Mouse (Mus musculus): ENCODE results near the gene Znrf4. TPM values are rescaled to one million over a fixed set of nuclear protein-coding genes. Genes with fewer than 3 reads are reported as not detected.

Gene Znrf4
- polyA plus RNA-seq, 1 experiment from 2014 or later = not detected

DNA sequence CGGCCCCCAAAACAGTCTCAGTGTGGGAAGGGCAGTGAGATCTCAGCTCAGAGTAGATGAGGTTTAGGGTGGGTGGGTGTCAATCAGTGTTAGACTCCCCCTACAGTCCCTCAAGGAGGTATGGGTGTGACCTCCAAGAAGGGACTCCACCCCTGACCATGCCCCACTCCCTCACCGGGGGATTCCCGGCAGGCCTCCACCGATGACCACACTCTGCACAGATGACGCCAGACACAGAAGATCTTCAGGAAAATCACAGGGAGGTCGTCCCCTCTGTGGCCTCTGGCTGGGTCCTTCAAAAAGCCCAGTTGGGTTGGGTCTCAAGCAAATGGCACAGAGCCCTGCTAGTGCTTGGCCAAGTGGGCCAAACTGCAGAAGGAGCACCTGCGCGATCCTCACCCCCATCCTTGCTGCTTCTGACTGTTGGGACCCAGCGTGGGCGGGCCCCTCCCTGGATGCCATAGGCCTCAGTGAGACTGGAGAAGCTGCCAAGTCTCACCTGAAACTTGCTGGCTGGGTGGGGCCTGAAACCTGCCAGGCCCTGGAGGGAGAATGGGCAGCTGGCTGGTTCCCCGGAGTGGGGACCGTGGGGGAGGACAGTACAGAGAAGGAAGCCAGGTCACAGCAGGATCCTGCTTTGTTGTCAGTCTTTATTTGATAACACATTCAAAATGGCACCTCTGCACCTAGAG lies 38.7 kb upstream of the Znrf4 start:
- Histone ChIP-seq H3K9me3 (ENCODE audit: control insufficient read depth, low read length) (no peaks in the 10 kb centered on the region), H3K27ac (ENCODE audit: low read depth, low read length) (peak overlapping the region; percentile 77), H3K9ac (replicated peaks; ENCODE audit: low read depth, low read length) (no peak overlapping the region), H3K4me3 (ENCODE audit: low read depth, low read length) (no peak overlapping the region), H3K36me3 (ENCODE audit: control insufficient read depth, insufficient read depth, low read length) (no peaks in the 10 kb centered on the region), H3K27me3 (ENCODE audit: control insufficient read depth, insufficient read depth, low read length) (no peaks in the 10 kb centered on the region), H3K4me1 (ENCODE audit: control insufficient read depth, insufficient read depth, low read length) (peaks cover 14% of the 10 kb centered on the region; the same call in 1 of the 2 replicates), H3K4me2 (ENCODE audit: low read depth, low read length) (no peak overlapping the region)
- no peak for ATAC-seq (ENCODE audit: low read depth)
- WGBS = 75% methylated on average over 12 of the region's 12 CpGs

DNA sequence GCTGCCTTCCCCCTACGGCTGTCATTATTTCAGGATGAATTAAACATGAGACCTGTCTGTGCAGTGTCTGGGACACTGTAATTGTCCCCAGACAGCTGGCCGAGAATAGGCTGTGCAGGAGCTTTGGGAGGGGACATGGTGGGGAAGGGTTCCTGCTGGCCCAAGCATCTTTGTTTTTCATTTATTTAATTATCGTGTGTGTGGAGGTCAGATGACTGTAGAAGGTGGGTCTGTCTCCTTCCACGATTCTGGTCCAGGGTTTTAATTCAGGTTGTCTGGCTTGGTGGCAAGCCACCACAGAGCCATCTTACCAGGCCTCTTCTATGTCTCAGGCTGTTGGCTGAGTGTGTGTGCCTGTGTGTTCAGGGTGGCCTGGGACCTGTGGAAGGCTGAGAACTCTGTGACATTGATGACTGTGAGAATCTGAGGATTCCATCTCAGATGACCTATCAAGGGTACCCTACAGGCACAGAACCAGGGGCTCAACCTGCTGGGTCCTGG lies 36.4 kb upstream of the Znrf4 start:
- no peak for ATAC-seq (ENCODE audit: low read depth)
- WGBS = 29% methylated on average over 4 of the region's 4 CpGs
- H3K9ac ChIP-seq (replicated peaks; ENCODE audit: low read depth, low read length) = no peak overlapping the region
- H3K9me3 ChIP-seq (ENCODE audit: control insufficient read depth, low read length) = no peaks in the 10 kb centered on the region
- H3K27ac ChIP-seq (ENCODE audit: low read depth, low read length) = no peak overlapping the region
- peaks cover 14% of the 10 kb centered on the region; the same call in 1 of the 2 replicates for H3K4me1 ChIP-seq (ENCODE audit: control insufficient read depth, insufficient read depth, low read length)
- no peaks in the 10 kb centered on the region for H3K36me3 ChIP-seq (ENCODE audit: control insufficient read depth, insufficient read depth, low read length)
- no peak overlapping the region for H3K4me2 ChIP-seq (ENCODE audit: low read depth, low read length)
- H3K27me3 ChIP-seq (ENCODE audit: control insufficient read depth, insufficient read depth, low read length) = no peaks in the 10 kb centered on the region
- no peak overlapping the region for H3K4me3 ChIP-seq (ENCODE audit: low read depth, low read length)

DNA sequence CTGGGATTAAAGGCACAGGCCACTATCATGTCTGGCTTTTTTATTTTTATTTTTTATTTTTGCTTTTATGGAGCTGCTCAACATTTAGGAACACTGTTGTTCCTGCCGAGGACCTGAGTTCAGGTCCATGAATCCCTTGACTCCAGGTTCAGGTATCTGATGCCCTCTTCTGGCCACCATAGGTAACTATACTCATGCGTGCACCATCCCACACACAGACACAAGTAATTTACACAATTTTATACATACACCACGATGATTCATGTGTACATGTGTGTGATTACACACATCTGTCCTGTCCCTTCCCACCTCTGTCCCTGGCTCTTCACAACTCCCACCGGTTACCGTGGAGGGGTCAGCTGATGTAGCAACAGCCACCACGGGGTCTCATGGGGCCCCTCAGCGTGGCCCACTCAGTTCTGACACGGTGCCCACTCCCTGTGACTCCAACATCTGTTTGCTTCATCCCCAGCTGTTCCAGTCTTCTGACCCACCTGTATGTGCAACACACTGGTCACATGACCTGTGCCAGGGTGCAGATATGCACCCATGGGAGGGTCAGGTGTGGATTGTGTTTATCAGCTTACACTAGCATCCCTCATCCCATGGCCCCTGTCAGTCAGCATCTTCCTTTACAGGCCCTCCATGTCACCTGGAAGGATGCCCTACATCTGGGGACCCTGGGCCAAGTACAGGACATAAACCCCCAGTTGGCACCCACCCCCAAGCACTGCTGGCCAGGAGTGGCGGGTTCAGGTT lies 35.8 kb upstream of the Znrf4 start:
- Histone ChIP-seq H3K27ac (ENCODE audit: low read depth, low read length) (no peak overlapping the region), H3K9ac (replicated peaks; ENCODE audit: low read depth, low read length) (no peak overlapping the region)
- no peak for ATAC-seq (ENCODE audit: low read depth)

DNA sequence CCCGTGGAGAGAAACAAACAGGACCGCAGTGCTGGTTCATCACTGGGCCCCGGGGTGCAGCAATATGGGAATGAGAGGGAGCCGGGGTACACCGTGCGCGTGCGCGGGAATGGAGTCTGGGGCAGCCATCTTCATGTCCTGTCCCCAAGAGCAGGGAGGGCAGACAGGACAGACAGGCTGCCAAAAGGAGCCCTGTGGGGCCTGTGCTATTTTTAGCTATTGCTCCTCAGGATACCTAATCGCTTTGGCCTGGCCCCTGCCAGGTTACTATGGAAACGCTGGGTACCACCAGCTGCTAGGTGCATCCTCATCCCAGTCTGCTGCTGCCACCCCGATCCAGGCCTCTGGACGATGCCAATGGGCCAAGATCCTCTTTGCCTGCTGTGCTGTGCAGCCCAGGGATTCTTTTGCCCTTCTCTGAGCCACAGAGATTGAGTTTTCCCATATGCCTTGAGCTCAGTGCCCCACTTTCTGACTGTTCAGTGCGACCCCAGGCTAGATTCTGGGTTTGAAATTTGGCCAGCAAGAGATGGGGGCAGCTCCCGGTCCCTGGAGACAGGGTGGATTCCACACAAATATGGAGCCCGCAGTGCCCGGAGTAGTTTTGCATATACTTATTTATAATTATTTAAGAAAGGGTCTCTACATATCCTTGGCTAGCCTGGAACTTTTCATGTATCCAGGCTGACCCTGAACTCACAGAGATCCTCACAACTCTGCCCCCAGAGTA lies 35.0 kb upstream of the Znrf4 start:
- peak; percentile 18; the same call in 1 of the 2 replicates for ATAC-seq (ENCODE audit: low read depth)
- no peaks in the 10 kb centered on the region for H3K27me3 ChIP-seq (ENCODE audit: control insufficient read depth, insufficient read depth, low read length)
- peak overlapping the region; percentile 62; the same call in 1 of the 2 replicates for H3K27ac ChIP-seq (ENCODE audit: low read depth, low read length)
- H3K9me3 ChIP-seq (ENCODE audit: control insufficient read depth, low read length) = no peaks in the 10 kb centered on the region
- H3K36me3 ChIP-seq (ENCODE audit: control insufficient read depth, insufficient read depth, low read length) = no peaks in the 10 kb centered on the region
- H3K4me2 ChIP-seq (ENCODE audit: low read depth, low read length) = no peak overlapping the region
- H3K4me3 ChIP-seq (ENCODE audit: low read depth, low read length) = no peak overlapping the region
- WGBS = 43% methylated on average over 17 of the region's 17 CpGs
- H3K4me1 ChIP-seq (ENCODE audit: control insufficient read depth, insufficient read depth, low read length) = peaks cover 14% of the 10 kb centered on the region; the same call in 1 of the 2 replicates
- peak overlapping the region; percentile 21; the same call in 1 of the 2 replicates for H3K9ac ChIP-seq (replicated peaks; ENCODE audit: low read depth, low read length)

More for the DNA sequence above, 35.8 kb upstream of the Znrf4 start:
- H3K9me3 ChIP-seq (ENCODE audit: control insufficient read depth, low read length) = no peaks in the 10 kb centered on the region
- H3K36me3 ChIP-seq (ENCODE audit: control insufficient read depth, insufficient read depth, low read length) = no peaks in the 10 kb centered on the region
- H3K4me1 ChIP-seq (ENCODE audit: control insufficient read depth, insufficient read depth, low read length) = peaks cover 14% of the 10 kb centered on the region; the same call in 1 of the 2 replicates
- no peaks in the 10 kb centered on the region for H3K27me3 ChIP-seq (ENCODE audit: control insufficient read depth, insufficient read depth, low read length)
- H3K4me3 ChIP-seq (ENCODE audit: low read depth, low read length) = no peak overlapping the region
- no peak overlapping the region for H3K4me2 ChIP-seq (ENCODE audit: low read depth, low read length)
- WGBS = 60% methylated on average over 9 of the region's 9 CpGs

DNA sequence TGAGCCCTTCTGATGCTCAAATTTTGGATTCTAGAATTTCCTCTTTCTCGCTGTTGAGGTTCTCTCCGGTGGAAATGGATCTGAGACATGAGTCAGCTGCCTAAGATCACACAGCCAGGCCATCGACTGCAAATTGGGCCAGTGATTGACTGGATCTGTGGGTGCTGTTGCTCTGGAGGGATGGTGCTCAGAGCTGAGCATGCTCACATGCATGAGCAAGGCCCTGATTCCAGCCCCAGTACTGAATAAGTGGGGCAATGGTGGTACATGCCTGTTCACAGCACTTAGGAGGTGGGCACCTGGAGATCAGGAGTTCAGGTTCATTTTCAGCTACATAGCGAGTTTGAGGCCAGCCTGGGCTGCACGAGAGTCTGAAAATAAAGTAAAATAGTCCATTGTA lies 34.3 kb upstream of the Znrf4 start:
- Histone ChIP-seq H3K4me1 (ENCODE audit: control insufficient read depth, insufficient read depth, low read length) (peaks cover 12% of the 10 kb centered on the region; the same call in 1 of the 2 replicates), H3K36me3 (ENCODE audit: control insufficient read depth, insufficient read depth, low read length) (no peaks in the 10 kb centered on the region), H3K27ac (ENCODE audit: low read depth, low read length) (no peak overlapping the region; the same call in 1 of the 2 replicates), H3K27me3 (ENCODE audit: control insufficient read depth, insufficient read depth, low read length) (no peaks in the 10 kb centered on the region), H3K9me3 (ENCODE audit: control insufficient read depth, low read length) (no peaks in the 10 kb centered on the region), H3K4me2 (ENCODE audit: low read depth, low read length) (no peak overlapping the region), H3K9ac (replicated peaks; ENCODE audit: low read depth, low read length) (peak overlapping the region; percentile 21; the same call in 1 of the 2 replicates), H3K4me3 (ENCODE audit: low read depth, low read length) (no peak overlapping the region)
- ATAC-seq (ENCODE audit: low read depth) = no peak
- WGBS = 85% methylated on average over 5 of the region's 5 CpGs

DNA sequence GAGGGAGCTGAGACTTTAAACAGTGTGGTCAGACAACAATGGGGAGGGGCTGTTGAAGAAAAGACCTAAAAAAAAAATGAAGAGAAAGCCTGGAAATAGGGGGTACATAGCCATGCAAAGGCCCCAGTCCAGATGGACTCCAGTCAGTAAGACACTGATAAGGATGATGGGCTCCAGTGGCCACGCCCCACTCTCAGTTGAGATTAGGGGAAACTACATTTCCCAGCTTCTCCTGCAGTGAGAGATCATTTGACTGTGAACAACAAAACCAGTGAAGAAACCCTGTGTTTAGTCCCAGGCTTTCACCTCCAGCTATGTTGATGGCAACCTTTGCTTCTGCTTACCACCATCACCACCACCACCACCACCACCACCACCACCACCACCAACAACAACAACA lies 33.7 kb upstream of the Znrf4 start:
- H3K4me3 ChIP-seq (ENCODE audit: low read depth, low read length) = no peak overlapping the region
- no peaks in the 10 kb centered on the region for H3K27me3 ChIP-seq (ENCODE audit: control insufficient read depth, insufficient read depth, low read length)
- no peak for ATAC-seq (ENCODE audit: low read depth)
- H3K36me3 ChIP-seq (ENCODE audit: control insufficient read depth, insufficient read depth, low read length) = no peaks in the 10 kb centered on the region
- H3K9me3 ChIP-seq (ENCODE audit: control insufficient read depth, low read length) = no peaks in the 10 kb centered on the region
- H3K27ac ChIP-seq (ENCODE audit: low read depth, low read length) = no peak overlapping the region
- WGBS = 92% methylated on average over 1 of the region's 1 CpGs
- no peak overlapping the region for H3K4me2 ChIP-seq (ENCODE audit: low read depth, low read length)
- H3K9ac ChIP-seq (replicated peaks; ENCODE audit: low read depth, low read length) = no peak overlapping the region
- peaks cover 8% of the 10 kb centered on the region; the same call in 1 of the 2 replicates for H3K4me1 ChIP-seq (ENCODE audit: control insufficient read depth, insufficient read depth, low read length)

DNA sequence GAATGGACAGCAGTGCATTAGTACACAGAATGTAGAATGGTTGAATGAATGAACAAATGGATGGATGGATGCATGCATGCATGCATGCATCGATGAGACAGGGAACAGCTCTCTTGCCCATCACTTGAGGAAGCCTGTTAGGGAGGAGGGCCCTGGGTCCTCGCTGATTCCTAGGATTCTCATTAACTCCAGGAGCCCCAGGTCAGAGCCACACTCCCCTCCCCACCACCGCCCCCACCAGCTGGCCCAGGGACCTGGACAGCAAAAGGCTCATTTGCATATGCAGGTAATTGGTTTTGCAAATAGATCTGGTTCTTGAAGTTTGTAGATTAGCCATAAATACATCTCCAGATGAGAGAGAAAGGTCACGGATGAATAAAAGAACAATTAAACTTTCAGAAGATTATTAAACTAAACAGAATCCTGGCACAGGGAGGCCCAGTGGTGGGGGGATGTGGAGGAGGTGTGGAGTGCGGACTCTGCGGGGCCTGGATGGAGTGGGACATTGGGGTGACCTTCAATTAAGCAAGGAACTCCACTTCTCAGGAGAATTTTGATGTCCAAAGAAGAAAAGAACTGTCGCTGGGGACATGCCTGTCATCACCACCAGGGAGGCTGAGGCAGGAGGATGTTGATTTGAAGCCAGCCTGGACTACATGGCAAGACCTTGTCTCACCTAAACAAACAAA lies 32.6 kb upstream of the Znrf4 start:
- 77% methylated on average over 7 of the region's 7 CpGs for WGBS
- Histone ChIP-seq H3K9ac (replicated peaks; ENCODE audit: low read depth, low read length) (no peak overlapping the region), H3K4me1 (ENCODE audit: control insufficient read depth, insufficient read depth, low read length) (peaks cover 8% of the 10 kb centered on the region; the same call in 1 of the 2 replicates), H3K4me2 (ENCODE audit: low read depth, low read length) (no peak overlapping the region), H3K27me3 (ENCODE audit: control insufficient read depth, insufficient read depth, low read length) (no peaks in the 10 kb centered on the region), H3K36me3 (ENCODE audit: control insufficient read depth, insufficient read depth, low read length) (no peaks in the 10 kb centered on the region), H3K4me3 (ENCODE audit: low read depth, low read length) (no peak overlapping the region), H3K9me3 (ENCODE audit: control insufficient read depth, low read length) (no peaks in the 10 kb centered on the region), H3K27ac (ENCODE audit: low read depth, low read length) (no peak overlapping the region)
- ATAC-seq (ENCODE audit: low read depth) = no peak

DNA sequence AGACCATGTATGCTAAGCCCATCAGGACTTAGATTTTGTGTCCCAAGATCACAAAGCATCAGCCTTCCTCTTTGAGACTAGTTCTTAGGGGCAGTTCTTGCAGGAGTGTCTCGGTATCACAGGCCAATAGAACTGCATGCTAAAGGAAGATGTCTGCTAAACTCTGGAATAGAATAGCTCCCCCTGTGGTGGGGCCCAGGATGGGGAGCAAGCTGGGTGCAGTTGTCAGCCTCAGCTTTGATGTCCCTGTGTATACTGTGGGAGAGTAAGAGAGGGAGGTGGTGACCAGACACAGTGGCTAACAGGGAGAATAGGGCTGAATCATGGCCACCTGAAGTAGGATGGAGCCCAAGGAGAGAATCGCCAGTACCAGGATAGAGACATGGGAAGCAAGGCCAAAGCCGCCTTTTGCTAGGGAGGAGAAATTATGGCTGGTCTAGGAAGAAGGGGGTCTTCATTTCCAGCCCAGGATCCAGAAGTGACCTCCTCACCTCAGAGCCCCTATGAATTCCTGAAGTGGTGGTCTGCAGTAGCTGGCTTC lies 31.5 kb upstream of the Znrf4 start:
- Histone ChIP-seq H3K27me3 (ENCODE audit: control insufficient read depth, insufficient read depth, low read length) (no peaks in the 10 kb centered on the region), H3K27ac (ENCODE audit: low read depth, low read length) (no peak overlapping the region), H3K4me2 (ENCODE audit: low read depth, low read length) (no peak overlapping the region), H3K9ac (replicated peaks; ENCODE audit: low read depth, low read length) (no peak overlapping the region), H3K36me3 (ENCODE audit: control insufficient read depth, insufficient read depth, low read length) (no peaks in the 10 kb centered on the region), H3K4me3 (ENCODE audit: low read depth, low read length) (no peak overlapping the region), H3K4me1 (ENCODE audit: control insufficient read depth, insufficient read depth, low read length) (peaks cover 8% of the 10 kb centered on the region; the same call in 1 of the 2 replicates), H3K9me3 (ENCODE audit: control insufficient read depth, low read length) (no peaks in the 10 kb centered on the region)
- 82% methylated on average over 3 of the region's 3 CpGs for WGBS
- no peak for ATAC-seq (ENCODE audit: low read depth)
